Comparison of ENCODE assay signal across 8 mouse cellular contexts in the genomic region with DNA sequence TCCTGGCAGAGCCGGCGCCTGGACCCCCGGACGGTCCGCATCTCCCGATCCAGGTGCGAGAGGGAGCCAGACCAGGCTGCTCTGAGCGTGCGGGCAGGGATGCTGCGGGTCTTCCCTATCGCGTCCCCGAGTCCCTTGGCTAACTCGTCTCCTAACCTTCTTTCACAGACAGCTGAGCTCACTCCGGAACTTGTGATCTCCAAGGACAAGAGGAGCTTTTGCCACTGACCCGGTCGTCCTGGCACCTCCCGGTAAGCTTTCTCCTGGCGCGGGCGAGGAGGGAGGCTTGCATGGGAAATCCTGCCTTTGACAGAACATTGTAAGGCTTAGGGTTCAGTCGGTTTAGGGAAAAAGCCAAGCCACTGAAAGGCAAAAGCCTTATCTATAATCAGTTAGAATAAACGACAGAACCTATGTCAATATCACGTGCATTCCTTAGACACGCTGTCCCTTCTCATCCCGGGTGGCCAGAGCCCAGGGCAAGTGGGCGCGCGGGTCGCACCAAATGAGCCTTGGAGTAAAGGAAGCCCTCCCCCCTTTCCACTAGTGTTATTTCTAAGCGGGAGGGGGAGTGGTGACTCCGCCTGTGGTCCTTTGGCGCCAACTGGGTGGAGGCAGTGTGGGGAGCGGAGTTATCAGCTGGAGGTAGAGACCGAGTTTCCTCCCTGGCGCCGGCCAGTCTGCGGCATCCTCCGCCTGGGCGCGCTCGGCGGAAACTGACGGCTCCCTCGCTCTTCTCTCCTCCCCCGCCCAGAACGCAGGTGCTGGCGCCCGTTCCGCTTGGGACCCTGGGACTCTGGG. TPM values are rescaled to one million over a fixed set of nuclear protein-coding genes. Genes with fewer than 3 reads are reported as not detected.
A peak's percentile ranks its signal among the peaks of the same experiment; 100 is the strongest.
DNase-seq lines count a peak whose midpoint lies in the region; ATAC-seq and TF ChIP-seq lines count a peak whose summit lies in the region.

No protein-coding gene starts in this region.

- H3K4me2 ChIP-seq in embryonic facial prominence, embryonic 11.5 days (ENCODE audit: low read depth, low read length) = peak overlapping the region; percentile 69
- peak overlapping the region; percentile 86 for H3K4me2 ChIP-seq in heart, embryonic 14.5 days (ENCODE audit: low read length)
- peak overlapping the region; percentile 80 for H3K4me2 ChIP-seq in kidney, embryonic 16.5 days (replicated peaks; ENCODE audit: low read depth, low read length)

- no peaks in the 10 kb centered on the region for H3K36me3 ChIP-seq in embryonic facial prominence, embryonic 11.5 days (replicated peaks; ENCODE audit: control insufficient read depth, insufficient read depth, low read depth, low read length)
- peaks cover 7% of the 10 kb centered on the region for H3K36me3 ChIP-seq in heart, embryonic 14.5 days (ENCODE audit: control insufficient read depth, insufficient read depth, low read length)
- peaks cover 12% of the 10 kb centered on the region; the same call in 1 of the 2 replicates for H3K36me3 ChIP-seq in kidney, embryonic 16.5 days (ENCODE audit: insufficient read depth, low read length)
- peaks cover 10% of the 10 kb centered on the region for H3K36me3 ChIP-seq in small intestine, adult 2 months (ENCODE audit: control insufficient read depth, insufficient read depth, low read length)

- H3K27me3 ChIP-seq in embryonic facial prominence, embryonic 11.5 days (ENCODE audit: control insufficient read depth, insufficient read depth, low read length) = no peaks in the 10 kb centered on the region
- H3K27me3 ChIP-seq in heart, embryonic 14.5 days (ENCODE audit: control insufficient read depth, insufficient read depth, low read length) = peaks cover 13% of the 10 kb centered on the region
- H3K27me3 ChIP-seq in kidney, embryonic 16.5 days (ENCODE audit: insufficient read depth, low read length) = no peaks in the 10 kb centered on the region
- no peaks in the 10 kb centered on the region for H3K27me3 ChIP-seq in small intestine, adult 2 months (ENCODE audit: control insufficient read depth, insufficient read depth, low read length)

- peaks cover 20% of the 10 kb centered on the region for H3K4me1 ChIP-seq in embryonic facial prominence, embryonic 11.5 days (ENCODE audit: control insufficient read depth, insufficient read depth, low read length)
- peaks cover 41 to 57% of the 10 kb centered on the region in 2 experiments for H3K4me1 ChIP-seq in heart, embryonic 14.5 days (ENCODE audit: control insufficient read depth in 2 of 2, insufficient read depth in 2 of 2, low read length in 2 of 2)
- peaks cover 65% of the 10 kb centered on the region for H3K4me1 ChIP-seq in kidney, embryonic 16.5 days (ENCODE audit: insufficient read depth, low read length)
- H3K4me1 ChIP-seq in small intestine, adult 2 months (ENCODE audit: control insufficient read depth, insufficient read depth, insufficient read length, low read length) = peaks cover 34% of the 10 kb centered on the region

- H3K9me3 ChIP-seq in embryonic facial prominence, embryonic 11.5 days (replicated peaks; ENCODE audit: control insufficient read depth, low read length) = no peaks in the 10 kb centered on the region
- H3K9me3 ChIP-seq in heart, embryonic 14.5 days (ENCODE audit: control insufficient read depth, low read length) = no peaks in the 10 kb centered on the region
- no peaks in the 10 kb centered on the region for H3K9me3 ChIP-seq in kidney, embryonic 16.5 days (ENCODE audit: low read length)

- ATAC-seq in embryonic facial prominence, embryonic 11.5 days (replicated peaks; ENCODE audit: insufficient number of reproducible peaks, low FRiP score, low TSS enrichment, low read depth) = no peak; the same call in 1 of the 2 replicates
- peak; percentile 19 for ATAC-seq in heart, embryonic 14.5 days (ENCODE audit: insufficient number of reproducible peaks, insufficient read depth, low FRiP score, low read depth)
- 0 out of 2 replicates have a peak, but pooled peaks have one; percentile 0 for ATAC-seq in kidney, embryonic 16.5 days (ENCODE audit: low FRiP score, low TSS enrichment)

- peak overlapping the region; percentile 91 for H3K9ac ChIP-seq in embryonic facial prominence, embryonic 11.5 days (replicated peaks; ENCODE audit: low read length)
- H3K9ac ChIP-seq in heart, embryonic 14.5 days (ENCODE audit: low read length) = peak overlapping the region; percentile 95
- H3K9ac ChIP-seq in kidney, embryonic 16.5 days (replicated peaks; ENCODE audit: low read length) = peak overlapping the region; percentile 91

- DNase-seq in cerebellum, postnatal 10 days = peak; percentile 41 to 43
- DNase-seq in cerebellum, postnatal 4 days (ENCODE audit: low spot score in 2 of 2) = no peak
- peak; percentile 76 for DNase-seq in embryonic facial prominence, embryonic 11.5 days (ENCODE audit: low spot score)
- DNase-seq in lung, postnatal 36 days = peak; percentile 93
- DNase-seq in yolk sac, embryonic 10.5 days (ENCODE audit: low spot score) = peak; percentile 83

- TF ChIP-seq POLR2A in small intestine, adult 2 months (IDR thresholded peaks at IDR 0.05; ENCODE audit: low read depth, low read length) = peak; percentile 91

- no peak for TF ChIP-seq CTCF in small intestine, adult 2 months (IDR thresholded peaks at IDR 0.05; ENCODE audit: extremely low read depth, insufficient read length, insufficient replicate concordance, low read depth, low read length)

- peak overlapping the region; percentile 97 for H3K27ac ChIP-seq in embryonic facial prominence, embryonic 11.5 days (replicated peaks; ENCODE audit: low read depth, low read length)
- peak overlapping the region; percentile 94 to 97 for H3K27ac ChIP-seq in heart, embryonic 14.5 days (replicated peaks in 1 of 2; ENCODE audit: control insufficient read depth in 1 of 2, insufficient read depth in 1 of 2, low read depth in 2 of 2, low read length in 2 of 2)
- peak overlapping the region; percentile 99 for H3K27ac ChIP-seq in kidney, embryonic 16.5 days (ENCODE audit: low read length)
- H3K27ac ChIP-seq in small intestine, adult 2 months (ENCODE audit: insufficient read depth, low read depth, low read length) = peak overlapping the region; percentile 98

- H3K4me3 ChIP-seq in embryonic facial prominence, embryonic 11.5 days (ENCODE audit: low read depth, low read length) = peak overlapping the region; percentile 85
- H3K4me3 ChIP-seq in heart, embryonic 14.5 days (ENCODE audit: control insufficient read depth in 1 of 2, insufficient read depth in 1 of 2, low read depth in 1 of 2, low read length in 2 of 2) = peak overlapping the region; percentile 75 to 87
- H3K4me3 ChIP-seq in kidney, embryonic 16.5 days (ENCODE audit: low read length) = peak overlapping the region; percentile 94
- H3K4me3 ChIP-seq in small intestine, adult 2 months (ENCODE audit: low read depth, low read length) = peak overlapping the region; percentile 77

- under 1% methylated on average over 48 of the region's 50 CpGs for WGBS in embryonic facial prominence, embryonic 11.5 days
- under 1% methylated on average over 48 of the region's 50 CpGs for WGBS in heart, embryonic 14.5 days
- under 1% methylated on average over 50 of the region's 50 CpGs for WGBS in kidney, embryonic 16.5 days
- under 1% methylated on average over 50 of the region's 50 CpGs for WGBS in small intestine, adult 2 months

RNA-seq across cellular contexts. Expression of a gene that starts 1.0 kb away (rescaled TPM):
- polyA plus RNA-seq in embryonic facial prominence, embryonic 11.5 days (2014; fragmentation: Nextera tagmentation; extraction: Ambion mirVana) = 608 and 653 TPM in 2 replicates
- 247 and 296 TPM in 2 replicates for polyA plus RNA-seq in heart, embryonic 14.5 days (2014; fragmentation: Nextera tagmentation; extraction: Ambion mirVana)
- 953 and 999 TPM in 2 replicates for polyA plus RNA-seq in kidney, embryonic 16.5 days (2015; fragmentation: Nextera tagmentation; extraction: Ambion mirVana)
- 262 and 519 TPM in 2 replicates for polyA plus RNA-seq in small intestine, adult 2 months (2012; rRNA removed)

RNA-seq across cellular contexts. Expression of a gene that starts 27.9 kb away (rescaled TPM):
- 5.0 and 6.1 TPM in 2 replicates for polyA plus RNA-seq in embryonic facial prominence, embryonic 11.5 days (2014; fragmentation: Nextera tagmentation; extraction: Ambion mirVana)
- 2.5 and 3.1 TPM in 2 replicates for polyA plus RNA-seq in heart, embryonic 14.5 days (2014; fragmentation: Nextera tagmentation; extraction: Ambion mirVana)
- polyA plus RNA-seq in kidney, embryonic 16.5 days (2015; fragmentation: Nextera tagmentation; extraction: Ambion mirVana) = 7.3 and 8.3 TPM in 2 replicates
- polyA plus RNA-seq in small intestine, adult 2 months (2012; rRNA removed) = 7.5 and 11.5 TPM in 2 replicates

Comparison
In these comparisons a context has a peak if more than half of its experiments do, and no peak if none do; other contexts are left out.
1. DNase-seq: peak in cerebellum, postnatal 10 days (2 of 2), embryonic facial prominence, embryonic 11.5 days (single experiment), lung, postnatal 36 days (single experiment) and yolk sac, embryonic 10.5 days (single experiment); none in cerebellum, postnatal 4 days (0 of 2).
2. Peak in every context shown above with its lines, with median percentiles within 50 percentile points of each other: H3K27ac ChIP-seq, H3K4me2 ChIP-seq, H3K4me3 ChIP-seq and H3K9ac ChIP-seq.